Mouse (Mus musculus) forebrain, embryonic 13.5 days (tissue): ENCODE measurements around the gene Znhit2. TPM values are rescaled to one million over a fixed set of nuclear protein-coding genes. Genes with fewer than 3 reads are reported as not detected.
"Not testable (repeated sequence)": the region's sequence is repeated elsewhere in the genome, so short reads cannot be mapped to it uniquely, and the experiment has no call there.

Experiments used
- ATAC-seq: fragments of 200-750 bp; cut with Nextera tagmentation; 2 replicates; pipeline ENCODE4 v1.8.0; 2017
- H3K27ac ChIP-seq: fragments of 300-500 bp; sonication (generic); 2 replicates; pipeline ENCODE4 v1.5.1; 2015; ENCODE audit warnings: inconsistent platforms, mild to moderate bottlenecking, moderate library complexity
- H3K27me3 ChIP-seq: fragments of 300-500 bp; sonication (generic); 2 replicates; pipeline ENCODE4 v1.6.1; 2015; ENCODE audit warnings: mild to moderate bottlenecking, inconsistent platforms
- H3K36me3 ChIP-seq: fragments of 300-500 bp; sonication (generic); 2 replicates; pipeline ENCODE4 v1.6.1; 2015; ENCODE audit warnings: mild to moderate bottlenecking, inconsistent platforms; ENCODE audit not compliant: poor library complexity, severe bottlenecking
- H3K4me1 ChIP-seq: fragments of 300-500 bp; sonication (generic); 2 replicates; pipeline ENCODE4 v1.6.1; 2015; ENCODE audit warnings: inconsistent platforms
- H3K4me2 ChIP-seq: fragments of 300-500 bp; sonication (generic); 2 replicates; pipeline ENCODE4 v1.6.1; 2015; ENCODE audit warnings: inconsistent platforms, mild to moderate bottlenecking, moderate library complexity
- H3K4me3 ChIP-seq: fragments of 300-500 bp; sonication (generic); 2 replicates; pipeline ENCODE4 v1.5.1; 2015; ENCODE audit warnings: mild to moderate bottlenecking, inconsistent platforms
- H3K9ac ChIP-seq: fragments of 300-500 bp; sonication (generic); 2 replicates; pipeline ENCODE4 v1.6.1; 2015; ENCODE audit warnings: mild to moderate bottlenecking, inconsistent platforms
- H3K9me3 ChIP-seq: fragments of 300-500 bp; sonication (generic); replicated peaks from 2 replicates; pipeline ENCODE4 v1.6.1; 2016; ENCODE audit warnings: inconsistent platforms
- WGBS: fragments of 180-500 bp; shearing (Covaris S2); methylation state at CpG from one replicate; pipeline ENCODE4 v1.1.7; 2015; 5-methylcytosine and 5-hydroxymethylcytosine counted together
- polyA plus RNA-seq: library from polyadenylated mRNA; unstranded; fragments of >200 nt; fragmentation: Nextera tagmentation; extraction: Ambion mirVana; gene quantifications from 2 replicates; pipeline ENCODE4 v1.2.1, GENCODE M21; 2015

The Znhit2 gene
- polyA plus RNA-seq, 1 experiment from 2014 or later, result 31.1 TPM

DNA sequence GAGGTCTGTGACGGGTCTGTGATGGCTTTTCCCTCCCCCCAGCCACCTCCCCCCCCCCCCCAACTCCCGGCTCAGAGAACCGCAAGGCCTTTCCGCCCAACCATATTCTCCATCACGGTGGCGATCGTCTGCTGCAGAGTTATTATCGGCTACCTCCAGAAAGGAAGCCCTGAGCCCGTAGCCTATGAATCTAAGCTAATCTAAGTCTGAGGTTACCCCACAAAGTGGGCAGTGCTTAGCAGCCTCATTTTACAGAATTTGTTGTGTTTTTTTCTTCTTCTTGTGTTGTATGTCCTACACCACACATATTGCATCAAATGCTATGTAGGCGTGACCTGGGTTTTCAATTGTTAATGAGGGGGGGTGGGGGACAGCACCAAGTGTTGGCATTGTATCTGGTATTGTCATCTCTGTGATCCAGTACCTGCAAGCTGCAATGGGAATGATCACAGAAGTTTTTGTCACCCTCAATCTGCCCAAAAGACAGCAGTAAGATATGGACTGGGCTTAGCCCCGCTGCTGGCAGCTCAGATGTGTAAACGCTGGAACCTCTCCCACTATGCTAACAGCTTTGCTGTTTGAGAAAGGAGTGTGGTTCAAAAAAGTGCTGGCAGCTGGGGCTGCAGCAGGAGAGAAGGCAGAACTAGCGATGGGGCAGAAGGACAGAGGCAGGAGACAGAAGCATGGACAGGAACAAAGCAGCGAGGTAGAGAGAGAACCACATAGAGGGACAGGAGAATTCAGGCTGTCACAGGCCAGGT lies 30.3 kb upstream of the Znhit2 start:
- Histone ChIP-seq H3K36me3 (no peaks in the 10 kb centered on the region), H3K27me3 (no peaks in the 10 kb centered on the region), H3K27ac (no peak overlapping the region), H3K4me1 (no peaks in the 10 kb centered on the region), H3K9me3 (no peaks in the 10 kb centered on the region), H3K9ac (no peak overlapping the region), H3K4me3 (no peak overlapping the region), H3K4me2 (no peak overlapping the region)
- WGBS, result 73% methylated on average over 14 of the region's 14 CpGs
- ATAC-seq, result no peak

GRCm38 (mm10) chr19:6035966-6036585 lies 24.9 kb upstream of the Znhit2 start:
- no peaks in the 10 kb centered on the region for H3K27me3 ChIP-seq
- no peak for ATAC-seq

GRCm38 (mm10) chr19:6037695-6038094 lies 23.3 kb upstream of the Znhit2 start:
- Histone ChIP-seq H3K9ac (no peak overlapping the region), H3K4me3 (no peak overlapping the region), H3K4me1 (no peaks in the 10 kb centered on the region), H3K36me3 (no peaks in the 10 kb centered on the region), H3K27ac (no peak overlapping the region), H3K27me3 (no peaks in the 10 kb centered on the region), H3K4me2 (no peak overlapping the region), H3K9me3 (no peaks in the 10 kb centered on the region)
- ATAC-seq, result no peak

More at GRCm38 (mm10) chr19:6035966-6036585, 24.9 kb upstream of the Znhit2 start:
- Histone ChIP-seq H3K4me1 (no peaks in the 10 kb centered on the region), H3K4me2 (no peak overlapping the region), H3K36me3 (no peaks in the 10 kb centered on the region), H3K9me3 (no peaks in the 10 kb centered on the region), H3K9ac (no peak overlapping the region), H3K4me3 (no peak overlapping the region), H3K27ac (no peak overlapping the region)
- WGBS, result 83% methylated on average over 9 of the region's 9 CpGs

DNA sequence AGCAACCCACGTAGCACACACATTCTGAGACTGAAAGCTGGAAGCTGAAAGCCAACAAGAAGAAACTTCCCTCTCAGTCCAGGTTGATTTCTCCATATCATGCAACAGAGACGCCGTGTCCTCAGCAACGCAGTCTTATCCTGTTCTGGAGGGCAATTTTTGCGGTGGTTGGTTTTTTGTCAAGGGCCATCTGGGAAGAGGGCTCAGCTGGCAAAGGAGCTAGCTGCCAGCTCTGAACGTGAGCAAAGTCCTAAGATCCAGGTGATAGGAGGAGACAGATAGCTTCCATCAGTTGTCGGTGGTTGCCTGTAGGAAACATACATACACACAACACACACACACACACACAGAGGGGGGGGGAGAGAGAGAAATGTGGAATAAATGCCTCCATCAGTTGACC lies 22.7 kb upstream of the Znhit2 start:
- no peaks in the 10 kb centered on the region for H3K36me3 ChIP-seq
- ATAC-seq, result no peak
- 84% methylated on average over 7 of the region's 7 CpGs for WGBS

GRCm38 (mm10) chr19:6040002-6040401 lies 21.0 kb upstream of the Znhit2 start:
- H3K4me2 ChIP-seq, result no peak overlapping the region
- no peak overlapping the region for H3K27ac ChIP-seq
- H3K4me1 ChIP-seq, result peaks cover 2% of the 10 kb centered on the region
- H3K9ac ChIP-seq, result no peak overlapping the region
- no peaks in the 10 kb centered on the region for H3K27me3 ChIP-seq
- no peak for ATAC-seq
- H3K4me3 ChIP-seq, result no peak overlapping the region
- no peaks in the 10 kb centered on the region for H3K36me3 ChIP-seq
- no peaks in the 10 kb centered on the region for H3K9me3 ChIP-seq

More for the DNA sequence above, 22.7 kb upstream of the Znhit2 start:
- H3K4me1 ChIP-seq, result no peaks in the 10 kb centered on the region
- H3K9me3 ChIP-seq, result no peaks in the 10 kb centered on the region
- no peak overlapping the region for H3K4me3 ChIP-seq
- no peak overlapping the region for H3K27ac ChIP-seq
- H3K27me3 ChIP-seq, result no peaks in the 10 kb centered on the region
- no peak overlapping the region for H3K9ac ChIP-seq
- H3K4me2 ChIP-seq, result no peak overlapping the region

DNA sequence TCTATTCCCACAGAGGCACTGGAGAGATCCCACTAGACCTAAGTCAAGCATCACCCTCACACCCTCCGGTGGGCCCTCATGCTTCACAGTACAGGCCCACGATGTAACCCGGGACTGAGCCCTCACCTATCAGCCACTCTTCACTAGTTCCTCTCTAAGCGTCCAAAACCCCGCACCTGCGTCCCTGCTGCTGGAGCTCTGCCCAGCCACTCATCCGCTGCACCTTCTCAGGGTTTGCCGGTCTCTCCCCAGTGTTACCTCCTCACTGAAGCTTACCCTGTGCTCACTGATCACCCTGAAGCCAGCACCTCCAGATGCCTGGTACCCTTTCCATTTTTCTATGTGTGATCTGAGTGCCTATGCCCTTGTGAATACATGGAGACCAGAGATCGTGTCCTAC lies 18.7 kb upstream of the Znhit2 start:
- WGBS, result 82% methylated on average over 9 of the region's 9 CpGs

GRCm38 (mm10) chr19:6044102-6044501 lies 16.9 kb upstream of the Znhit2 start:
- H3K36me3 ChIP-seq, result peaks cover 11% of the 10 kb centered on the region
- not testable (repeated sequence) for H3K27ac ChIP-seq, H3K4me3 ChIP-seq, H3K9me3 ChIP-seq, H3K4me2 ChIP-seq, H3K9ac ChIP-seq, ATAC-seq, H3K27me3 ChIP-seq
- H3K4me1 ChIP-seq, result peaks cover 27% of the 10 kb centered on the region
- 65% methylated on average over 4 of the region's 4 CpGs for WGBS

More for the DNA sequence above, 18.7 kb upstream of the Znhit2 start:
- Histone ChIP-seq H3K9me3 (no peaks in the 10 kb centered on the region), H3K27ac (no peak overlapping the region), H3K4me3 (no peak overlapping the region), H3K9ac (no peak overlapping the region), H3K4me1 (peaks cover 12% of the 10 kb centered on the region), H3K4me2 (no peak overlapping the region), H3K36me3 (no peaks in the 10 kb centered on the region), H3K27me3 (no peaks in the 10 kb centered on the region)
- ATAC-seq, result no peak

- Histone ChIP-seq H3K4me1 (peaks cover 27% of the 10 kb centered on the region), H3K4me3 (peak overlapping the region; percentile 95), H3K4me2 (peak overlapping the region; percentile 99), H3K9ac (peak overlapping the region; percentile 95), H3K36me3 (peaks cover 26% of the 10 kb centered on the region), H3K9me3 (no peaks in the 10 kb centered on the region), H3K27me3 (no peaks in the 10 kb centered on the region), H3K27ac (peak overlapping the region; percentile 98)
- WGBS, result 21% methylated on average over 20 of the region's 20 CpGs
- peak; percentile 55 for ATAC-seq
These were observed 15.4 kb upstream of the Znhit2 start for GRCm38 (mm10) chr19:6045366-6046293.

DNA sequence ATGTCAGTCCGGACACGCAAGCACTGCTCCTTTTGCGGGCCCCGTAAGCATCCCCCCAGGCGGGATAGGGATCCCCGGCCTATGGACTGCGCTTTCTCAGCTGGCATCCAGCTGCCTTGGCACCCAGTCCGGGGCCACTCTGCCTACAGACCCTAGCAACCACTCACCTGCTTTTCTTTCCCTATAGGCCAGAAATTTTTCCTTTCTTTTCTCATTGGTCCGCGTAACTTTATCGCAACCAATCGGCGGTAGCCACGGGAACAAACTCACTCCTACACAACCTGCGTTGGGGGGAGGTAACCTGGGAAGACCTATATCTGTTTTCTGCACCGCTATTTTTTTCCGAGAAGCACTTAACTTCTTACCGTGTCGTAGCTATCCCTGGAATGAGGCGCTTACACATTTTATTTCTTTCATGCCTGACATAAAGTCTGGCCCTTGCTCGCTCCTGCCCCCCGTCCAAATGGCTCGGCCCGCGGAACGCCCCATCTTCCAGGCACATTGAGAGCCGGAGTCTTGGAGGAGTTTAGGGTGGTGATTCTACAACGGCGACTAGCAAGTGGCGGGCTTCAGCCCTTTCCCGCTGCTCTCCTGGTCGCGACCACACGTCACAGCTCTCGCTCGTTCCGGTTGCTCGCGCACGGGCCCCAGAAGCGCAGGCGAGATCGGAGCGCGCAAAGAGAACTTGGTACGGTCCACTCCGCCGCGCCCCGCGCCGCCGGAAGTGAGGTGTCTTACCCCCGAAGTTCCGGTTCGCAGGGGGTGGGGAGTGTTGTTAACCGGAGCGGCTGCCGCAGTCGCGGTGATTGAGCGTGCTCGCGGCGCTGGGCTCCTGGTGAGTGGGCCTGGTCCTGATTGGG lies 14.5 kb upstream of the Znhit2 start, which contains the start of gene Syvn1:
Gene Syvn1 (plus strand): TSS at position 283 of the 860 bp plus-strand sequence.
- Histone ChIP-seq H3K9me3 (no peaks in the 10 kb centered on the region), H3K4me1 (peaks cover 27% of the 10 kb centered on the region), H3K4me3 (peak within 1 kb of the TSS; percentile 95), H3K27me3 (no peaks in the 10 kb centered on the region), H3K27ac (peak within 1 kb of the TSS; percentile 98), H3K9ac (peak within 1 kb of the TSS; percentile 95), H3K36me3 (peaks cover 35% of the 10 kb centered on the region), H3K4me2 (peak within 1 kb of the TSS; percentile 99)
- under 1% methylated on average over 65 of the region's 65 CpGs for WGBS
- ATAC-seq, result peak; percentile 93

GRCm38 (mm10) chr19:6047154-6047898 lies 13.7 kb upstream of the Znhit2 start:
- H3K27me3 ChIP-seq, result no peaks in the 10 kb centered on the region
- peak overlapping the region; percentile 95 for H3K4me3 ChIP-seq
- H3K36me3 ChIP-seq, result peaks cover 43% of the 10 kb centered on the region
- peak; percentile 9 for ATAC-seq
- peak overlapping the region; percentile 99 for H3K4me2 ChIP-seq
- peak overlapping the region; percentile 95 for H3K9ac ChIP-seq
- peaks cover 27% of the 10 kb centered on the region for H3K4me1 ChIP-seq
- H3K27ac ChIP-seq, result peak overlapping the region; percentile 98
- H3K9me3 ChIP-seq, result no peaks in the 10 kb centered on the region
- WGBS, result 2% methylated on average over 39 of the region's 44 CpGs

DNA sequence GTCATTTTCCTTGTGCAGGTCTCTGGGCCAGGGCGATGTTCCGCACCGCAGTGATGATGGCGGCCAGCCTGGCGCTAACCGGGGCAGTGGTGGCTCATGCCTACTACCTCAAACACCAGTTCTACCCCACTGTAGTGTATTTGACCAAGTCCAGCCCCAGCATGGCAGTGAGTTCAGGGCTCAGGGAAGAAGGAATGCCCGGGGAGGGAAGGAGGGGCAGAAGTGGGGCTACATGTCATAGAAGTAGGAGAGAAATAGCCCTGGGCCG lies 13.2 kb upstream of the Znhit2 start:
- Histone ChIP-seq H3K4me3 (peak overlapping the region; percentile 95), H3K27ac (no peak overlapping the region), H3K9ac (peak overlapping the region; percentile 95), H3K27me3 (no peaks in the 10 kb centered on the region), H3K9me3 (no peaks in the 10 kb centered on the region), H3K4me2 (peak overlapping the region; percentile 99), H3K36me3 (peaks cover 48% of the 10 kb centered on the region), H3K4me1 (peaks cover 27% of the 10 kb centered on the region)
- 91% methylated on average over 8 of the region's 8 CpGs for WGBS
- ATAC-seq, result no peak
